Mouse (Mus musculus): ENCODE data around the gene Serpina3i. TPM values are rescaled to one million over a fixed set of nuclear protein-coding genes. Genes with fewer than 3 reads are reported as not detected.

The Serpina3i gene
- polyA plus RNA-seq, 1 experiment: not detected

GRCm38 (mm10) chr12:104243307-104243706 is 19.6 kb upstream of the Serpina3i start:
- H3ac ChIP-seq (ENCODE audit: control insufficient read depth, insufficient read length): no peak overlapping the region
- TF ChIP-seq POLR2AphosphoS2 (IDR thresholded peaks at IDR 0.05; ENCODE audit: insufficient read length, low read depth) (no peak), TCF12 (IDR thresholded peaks at IDR 0.05; ENCODE audit: insufficient read depth, poor library complexity, severe bottlenecking) (no peak), TCF3 (IDR thresholded peaks at IDR 0.05; ENCODE audit: insufficient read length, low read depth) (no peak), SRF (IDR thresholded peaks at IDR 0.05; ENCODE audit: control insufficient read depth, insufficient read length, low read depth) (no peak), MYOD1 (IDR thresholded peaks at IDR 0.05; ENCODE audit: control insufficient read depth in 1 of 3, insufficient read length in 2 of 3, low read depth in 2 of 3) (no peak), E2F4 (IDR thresholded peaks at IDR 0.05; ENCODE audit: insufficient read depth) (no peak), MYOG (IDR thresholded peaks at IDR 0.05; ENCODE audit: control insufficient read depth in 1 of 3, insufficient read depth in 1 of 3, insufficient read length in 2 of 3, low read depth in 2 of 3) (no peak), REST (IDR thresholded peaks at IDR 0.05; ENCODE audit: insufficient read depth, insufficient read length) (no peak), POLR2A (IDR thresholded peaks at IDR 0.05; ENCODE audit: insufficient read length, low read depth) (no peak), MAX (IDR thresholded peaks at IDR 0.05; ENCODE audit: low read depth) (no peak), CEBPB (IDR thresholded peaks at IDR 0.05; ENCODE audit: insufficient read depth, poor library complexity, severe bottlenecking) (no peak), USF1 (IDR thresholded peaks at IDR 0.05; ENCODE audit: low read depth) (no peak)
- H3K36me3 ChIP-seq (ENCODE audit: control insufficient read depth, insufficient read depth): no peaks in the 10 kb centered on the region
- H3K27me3 ChIP-seq (ENCODE audit: control insufficient read depth, insufficient read depth, insufficient read length): no peaks in the 10 kb centered on the region
- H3K4me3 ChIP-seq: no peak overlapping the region
- H3K79me2 ChIP-seq (ENCODE audit: control insufficient read depth, insufficient read depth): no peaks in the 10 kb centered on the region
- no peak overlapping the region for H3K4me2 ChIP-seq (ENCODE audit: low read depth)

GRCm38 (mm10) chr12:104245092-104245491 is 17.8 kb upstream of the Serpina3i start:
- Histone ChIP-seq H3K36me3 (ENCODE audit: control insufficient read depth, insufficient read depth) (no peaks in the 10 kb centered on the region), H3K4me2 (ENCODE audit: low read depth) (no peak overlapping the region), H3K79me2 (ENCODE audit: control insufficient read depth, insufficient read depth) (no peaks in the 10 kb centered on the region), H3K4me3 (no peak overlapping the region), H3K27me3 (ENCODE audit: control insufficient read depth, insufficient read depth, insufficient read length) (no peaks in the 10 kb centered on the region), H3ac (ENCODE audit: control insufficient read depth, insufficient read length) (no peak overlapping the region)
- TF ChIP-seq MYOD1 (IDR thresholded peaks at IDR 0.05; ENCODE audit: control insufficient read depth in 1 of 3, insufficient read length in 2 of 3, low read depth in 2 of 3) (no peak), TCF3 (IDR thresholded peaks at IDR 0.05; ENCODE audit: insufficient read length, low read depth) (no peak), POLR2A (IDR thresholded peaks at IDR 0.05; ENCODE audit: insufficient read length, low read depth) (no peak), USF1 (IDR thresholded peaks at IDR 0.05; ENCODE audit: low read depth) (no peak), REST (IDR thresholded peaks at IDR 0.05; ENCODE audit: insufficient read depth, insufficient read length) (no peak), POLR2AphosphoS2 (IDR thresholded peaks at IDR 0.05; ENCODE audit: insufficient read length, low read depth) (no peak)

GRCm38 (mm10) chr12:104245595-104245994 is 17.3 kb upstream of the Serpina3i start:
- Histone ChIP-seq H3K4me3 (no peak overlapping the region), H3K27me3 (ENCODE audit: control insufficient read depth, insufficient read depth, insufficient read length) (no peaks in the 10 kb centered on the region), H3K36me3 (ENCODE audit: control insufficient read depth, insufficient read depth) (no peaks in the 10 kb centered on the region), H3K79me2 (ENCODE audit: control insufficient read depth, insufficient read depth) (no peaks in the 10 kb centered on the region), H3K4me2 (ENCODE audit: low read depth) (no peak overlapping the region), H3ac (ENCODE audit: control insufficient read depth, insufficient read length) (no peak overlapping the region)
- TF ChIP-seq E2F4 (IDR thresholded peaks at IDR 0.05; ENCODE audit: insufficient read depth) (no peak), USF1 (IDR thresholded peaks at IDR 0.05; ENCODE audit: low read depth) (no peak), REST (IDR thresholded peaks at IDR 0.05; ENCODE audit: insufficient read depth, insufficient read length) (no peak), MYOG (IDR thresholded peaks at IDR 0.05; ENCODE audit: control insufficient read depth in 1 of 3, insufficient read depth in 1 of 3, insufficient read length in 2 of 3, low read depth in 2 of 3) (no peak), TCF12 (IDR thresholded peaks at IDR 0.05; ENCODE audit: insufficient read depth, poor library complexity, severe bottlenecking) (no peak), MYOD1 (IDR thresholded peaks at IDR 0.05; ENCODE audit: control insufficient read depth in 1 of 3, insufficient read length in 2 of 3, low read depth in 2 of 3) (no peak), SRF (IDR thresholded peaks at IDR 0.05; ENCODE audit: control insufficient read depth, insufficient read length, low read depth) (no peak), POLR2A (IDR thresholded peaks at IDR 0.05; ENCODE audit: insufficient read length, low read depth) (no peak), POLR2AphosphoS2 (IDR thresholded peaks at IDR 0.05; ENCODE audit: insufficient read length, low read depth) (no peak)

- Histone ChIP-seq H3K79me2 (ENCODE audit: control insufficient read depth, insufficient read depth) (no peaks in the 10 kb centered on the region), H3K4me3 (no peak overlapping the region), H3K4me2 (ENCODE audit: low read depth) (no peak overlapping the region), H3ac (ENCODE audit: control insufficient read depth, insufficient read length) (no peak overlapping the region), H3K36me3 (ENCODE audit: control insufficient read depth, insufficient read depth) (no peaks in the 10 kb centered on the region), H3K27me3 (ENCODE audit: control insufficient read depth, insufficient read depth, insufficient read length) (no peaks in the 10 kb centered on the region)
- TF ChIP-seq TCF12 (IDR thresholded peaks at IDR 0.05; ENCODE audit: insufficient read depth, poor library complexity, severe bottlenecking) (no peak), E2F4 (IDR thresholded peaks at IDR 0.05; ENCODE audit: insufficient read depth) (no peak), MYOD1 (IDR thresholded peaks at IDR 0.05; ENCODE audit: control insufficient read depth in 1 of 3, insufficient read length in 2 of 3, low read depth in 2 of 3) (no peak)
These were observed 15.3 kb upstream of the Serpina3i start for GRCm38 (mm10) chr12:104247553-104248002.

GRCm38 (mm10) chr12:104248231-104248630 is 14.7 kb upstream of the Serpina3i start:
- TF ChIP-seq SRF (IDR thresholded peaks at IDR 0.05; ENCODE audit: control insufficient read depth, insufficient read length, low read depth): no peak
- TF ChIP-seq REST (IDR thresholded peaks at IDR 0.05; ENCODE audit: insufficient read depth, insufficient read length): no peak
- TF ChIP-seq MYOD1 (IDR thresholded peaks at IDR 0.05; ENCODE audit: control insufficient read depth in 1 of 3, insufficient read length in 2 of 3, low read depth in 2 of 3): no peak
- TF ChIP-seq CEBPB (IDR thresholded peaks at IDR 0.05; ENCODE audit: insufficient read depth, poor library complexity, severe bottlenecking): no peak
- TF ChIP-seq USF1 (IDR thresholded peaks at IDR 0.05; ENCODE audit: low read depth): no peak
- no peak for TF ChIP-seq E2F4 (IDR thresholded peaks at IDR 0.05; ENCODE audit: insufficient read depth)
- no peak for TF ChIP-seq POLR2A (IDR thresholded peaks at IDR 0.05; ENCODE audit: insufficient read length, low read depth)
- TF ChIP-seq TCF3 (IDR thresholded peaks at IDR 0.05; ENCODE audit: insufficient read length, low read depth): no peak
- no peak for TF ChIP-seq POLR2AphosphoS2 (IDR thresholded peaks at IDR 0.05; ENCODE audit: insufficient read length, low read depth)
- no peak for TF ChIP-seq MYOG (IDR thresholded peaks at IDR 0.05; ENCODE audit: control insufficient read depth in 1 of 3, insufficient read depth in 1 of 3, insufficient read length in 2 of 3, low read depth in 2 of 3)

More at GRCm38 (mm10) chr12:104248231-104248630, 14.7 kb upstream of the Serpina3i start:
- H3K36me3 ChIP-seq (ENCODE audit: control insufficient read depth, insufficient read depth): no peaks in the 10 kb centered on the region
- H3K27me3 ChIP-seq (ENCODE audit: control insufficient read depth, insufficient read depth, insufficient read length): no peaks in the 10 kb centered on the region
- H3K4me2 ChIP-seq (ENCODE audit: low read depth): no peak overlapping the region
- no peaks in the 10 kb centered on the region for H3K79me2 ChIP-seq (ENCODE audit: control insufficient read depth, insufficient read depth)
- H3K4me3 ChIP-seq: no peak overlapping the region
- H3ac ChIP-seq (ENCODE audit: control insufficient read depth, insufficient read length): no peak overlapping the region
